Mouse (Mus musculus) small intestine, adult 2 months (tissue): ENCODE data around the gene Bves.

Experiments
- CTCF ChIP-seq: fragments of 200-500 bp; IDR thresholded peaks from 2 replicates; pipeline ENCODE4 v1.5.1; 2012; ENCODE audit warnings: low read depth, mild to moderate bottlenecking, control low read depth, inconsistent platforms, low read length, moderate library complexity, mixed read lengths; ENCODE audit not compliant: insufficient replicate concordance, insufficient read length; ENCODE audit errors: extremely low read depth
- POLR2A ChIP-seq: fragments of 200-500 bp; IDR thresholded peaks from 2 replicates; pipeline ENCODE4 v1.6.1; 2012; ENCODE audit warnings: low read depth, mild to moderate bottlenecking, control low read depth, inconsistent platforms, low read length, moderate library complexity

GRCm38 (mm10) chr10:45370545-45370944 is 35.0 kb downstream of the Bves start:
- no peak for TF ChIP-seq CTCF
- TF ChIP-seq POLR2A: no peak
